Mouse (Mus musculus) hindbrain, embryonic 14.5 days (tissue): ENCODE measurements around the gene Rnf7. TPM values are rescaled to one million over a fixed set of nuclear protein-coding genes. Genes with fewer than 3 reads are reported as not detected.
"Not testable (repeated sequence)": the region's sequence is repeated elsewhere in the genome, so short reads cannot be mapped to it uniquely, and the experiment has no call there.

Source experiments
- ATAC-seq: fragments of 200-750 bp; cut with Nextera tagmentation; 2 replicates; pipeline ENCODE4 v1.8.0; 2017; ENCODE audit warnings: moderate number of reproducible peaks, mild to moderate bottlenecking, moderate TSS enrichment, moderate library complexity; ENCODE audit not compliant: low FRiP score
- DNase-seq: peaks from one replicate; pipeline ENCODE4 v3.0.0-alpha.2; 2015; ENCODE audit warnings: low spot score
- H3K27ac ChIP-seq: fragments of 300-500 bp; sonication (generic); 2 replicates; pipeline ENCODE4 v1.5.1; 2014; ENCODE audit warnings: mild to moderate bottlenecking, moderate library complexity
- H3K27me3 ChIP-seq: fragments of 300-500 bp; sonication (generic); 2 replicates; pipeline ENCODE4 v1.6.1; 2014; ENCODE audit warnings: mild to moderate bottlenecking, low read length, mixed read lengths; ENCODE audit not compliant: control insufficient read depth, insufficient read depth
- H3K36me3 ChIP-seq: fragments of 300-500 bp; sonication (generic); replicated peaks from 2 replicates; pipeline ENCODE4 v1.6.1; 2014; ENCODE audit not compliant: control insufficient read depth, insufficient read depth
- H3K4me1 ChIP-seq: fragments of 300-500 bp; sonication (generic); replicated peaks from 2 replicates; pipeline ENCODE4 v1.6.1; 2014; ENCODE audit warnings: antibody characterized with exemption, low read length, mixed read lengths; ENCODE audit not compliant: control insufficient read depth, insufficient read depth
- H3K4me2 ChIP-seq: fragments of 300-500 bp; sonication (generic); replicated peaks from 2 replicates; pipeline ENCODE4 v1.6.1; 2014; ENCODE audit warnings: mild to moderate bottlenecking, moderate library complexity
- H3K4me3 ChIP-seq: fragments of 300-500 bp; sonication (generic); replicated peaks from 2 replicates; pipeline ENCODE4 v1.5.1; 2014; ENCODE audit warnings: mild to moderate bottlenecking, low read length
- H3K9ac ChIP-seq: fragments of 300-500 bp; sonication (generic); 2 replicates; pipeline ENCODE4 v1.6.1; 2014
- H3K9me3 ChIP-seq: fragments of 300-500 bp; sonication (generic); 2 replicates; pipeline ENCODE4 v1.6.1; 2016; ENCODE audit warnings: low read length; ENCODE audit not compliant: control insufficient read depth
- WGBS: fragments of 180-500 bp; shearing (Covaris S2); extraction: QIAGEN DNeasy Blood & Tissue Kit; methylation state at CpG from one replicate; pipeline ENCODE4 v1.1.7; 2014; 5-methylcytosine and 5-hydroxymethylcytosine counted together
- polyA plus RNA-seq: library from polyadenylated mRNA; unstranded; fragments of >200 nt; fragmentation: Nextera tagmentation; extraction: Ambion mirVana; gene quantifications from 2 replicates; pipeline ENCODE4 v1.2.1, GENCODE M21; 2014

Gene Rnf7
- polyA plus RNA-seq: 250 and 268 TPM in 2 replicates

- Histone ChIP-seq H3K4me2 (peak within 1 kb of the TSS; percentile 67), H3K9ac (peak within 1 kb of the TSS; percentile 83), H3K27me3 (no peaks in the 10 kb centered on the region), H3K9me3 (no peaks in the 10 kb centered on the region), H3K4me3 (peak within 1 kb of the TSS; percentile 73), H3K4me1 (peaks cover 8% of the 10 kb centered on the region), H3K36me3 (peaks cover 11% of the 10 kb centered on the region; the same call in 1 of the 2 replicates), H3K27ac (peak within 1 kb of the TSS; percentile 89)
- WGBS: under 1% methylated on average over 72 of the region's 74 CpGs
- ATAC-seq (peak; percentile 99), DNase-seq (peak; percentile 99)
Observed at GRCm38 (mm10) chr9:96478071-96478888, at the start of gene Rnf7. Gene Rnf7 (minus strand): TSS chr9:96478675.

- WGBS: 85% methylated on average over 4 of the region's 4 CpGs
- Histone ChIP-seq H3K4me2 (no peak overlapping the region), H3K4me1 (no peaks in the 10 kb centered on the region), H3K27ac (no peak overlapping the region), H3K36me3 (no peaks in the 10 kb centered on the region), H3K4me3 (no peak overlapping the region), H3K9me3 (no peaks in the 10 kb centered on the region), H3K9ac (no peak overlapping the region), H3K27me3 (no peaks in the 10 kb centered on the region)
- DNase-seq (no peak), ATAC-seq (no peak)
Observed at GRCm38 (mm10) chr9:96526011-96526410, 47.5 kb upstream of the Rnf7 start.

- ATAC-seq: no peak
- no peaks in the 10 kb centered on the region for H3K4me1 ChIP-seq
- no peaks in the 10 kb centered on the region for H3K9me3 ChIP-seq
- no peak within 1 kb of the TSS for H3K9ac ChIP-seq
- no peaks in the 10 kb centered on the region for H3K27me3 ChIP-seq
- H3K4me2 ChIP-seq: no peak within 1 kb of the TSS
- DNase-seq: no peak
- H3K27ac ChIP-seq: no peak within 1 kb of the TSS
- no peaks in the 10 kb centered on the region for H3K36me3 ChIP-seq
- 58% methylated on average over 12 of the region's 12 CpGs for WGBS
- no peak within 1 kb of the TSS for H3K4me3 ChIP-seq
Observed at GRCm38 (mm10) chr9:96524972-96525506, 46.6 kb upstream of the Rnf7 start, which contains the start of gene Gm28729. Gene Gm28729 (minus strand): TSS chr9:96525264.

GRCm38 (mm10) chr9:96523148-96523547 lies 44.7 kb upstream of the Rnf7 start:
- Histone ChIP-seq H3K27me3 (no peaks in the 10 kb centered on the region), H3K9ac (no peak overlapping the region), H3K4me1 (no peaks in the 10 kb centered on the region), H3K36me3 (no peaks in the 10 kb centered on the region), H3K9me3 (no peaks in the 10 kb centered on the region), H3K27ac (no peak overlapping the region), H3K4me3 (no peak overlapping the region), H3K4me2 (no peak overlapping the region)
- WGBS: 88% methylated on average over 5 of the region's 5 CpGs
- no peak for DNase-seq
- ATAC-seq: no peak

- DNase-seq, H3K27ac ChIP-seq, H3K9me3 ChIP-seq, H3K9ac ChIP-seq, H3K4me1 ChIP-seq, H3K4me2 ChIP-seq, H3K27me3 ChIP-seq, H3K36me3 ChIP-seq, H3K4me3 ChIP-seq, ATAC-seq: not testable (repeated sequence)
- 86% methylated on average over 2 of the region's 2 CpGs for WGBS
Observed at GRCm38 (mm10) chr9:96521574-96521973, 43.1 kb upstream of the Rnf7 start.

GRCm38 (mm10) chr9:96517429-96517828 lies 39.0 kb upstream of the Rnf7 start:
- ATAC-seq: no peak
- Histone ChIP-seq H3K4me2 (no peak overlapping the region), H3K4me3 (no peak overlapping the region)

GRCm38 (mm10) chr9:96516806-96517205 lies 38.3 kb upstream of the Rnf7 start:
- Histone ChIP-seq H3K9ac (no peak overlapping the region), H3K9me3 (no peaks in the 10 kb centered on the region), H3K27me3 (no peaks in the 10 kb centered on the region), H3K4me3 (no peak overlapping the region), H3K4me1 (no peaks in the 10 kb centered on the region), H3K27ac (no peak overlapping the region), H3K36me3 (no peaks in the 10 kb centered on the region), H3K4me2 (no peak overlapping the region)
- no peak for DNase-seq
- WGBS: 73% methylated on average over 3 of the region's 3 CpGs
- no peak for ATAC-seq

More at GRCm38 (mm10) chr9:96517429-96517828, 39.0 kb upstream of the Rnf7 start:
- no peak for DNase-seq
- Histone ChIP-seq H3K27ac (no peak overlapping the region), H3K27me3 (no peaks in the 10 kb centered on the region), H3K9ac (no peak overlapping the region), H3K9me3 (no peaks in the 10 kb centered on the region), H3K36me3 (no peaks in the 10 kb centered on the region), H3K4me1 (no peaks in the 10 kb centered on the region)
- WGBS: 35% methylated on average over 4 of the region's 4 CpGs

GRCm38 (mm10) chr9:96515737-96516136 lies 37.3 kb upstream of the Rnf7 start:
- no peak for ATAC-seq
- 92% methylated on average over 5 of the region's 5 CpGs for WGBS
- H3K9ac ChIP-seq: no peak overlapping the region
- H3K27ac ChIP-seq: no peak overlapping the region
- H3K4me1 ChIP-seq: no peaks in the 10 kb centered on the region
- no peak overlapping the region for H3K4me2 ChIP-seq
- no peak overlapping the region for H3K4me3 ChIP-seq
- H3K36me3 ChIP-seq: no peaks in the 10 kb centered on the region
- no peak for DNase-seq
- H3K27me3 ChIP-seq: no peaks in the 10 kb centered on the region
- H3K9me3 ChIP-seq: no peaks in the 10 kb centered on the region

- Histone ChIP-seq H3K27ac (no peak overlapping the region), H3K9me3 (no peaks in the 10 kb centered on the region), H3K9ac (no peak overlapping the region), H3K4me2 (no peak overlapping the region), H3K36me3 (no peaks in the 10 kb centered on the region), H3K4me3 (no peak overlapping the region), H3K4me1 (no peaks in the 10 kb centered on the region), H3K27me3 (no peaks in the 10 kb centered on the region)
- 88% methylated on average over 5 of the region's 5 CpGs for WGBS
- no peak for DNase-seq
- no peak for ATAC-seq
Observed at GRCm38 (mm10) chr9:96514278-96514677, 35.8 kb upstream of the Rnf7 start.
